Mouse (Mus musculus) cerebellum, adult 9-11 months (tissue): ENCODE measurements around the gene Scfd2.

Source experiments
- DNase-seq: peaks from one replicate; pipeline ENCODE4 v3.0.0; 2022

Scfd2 gene

DNA sequence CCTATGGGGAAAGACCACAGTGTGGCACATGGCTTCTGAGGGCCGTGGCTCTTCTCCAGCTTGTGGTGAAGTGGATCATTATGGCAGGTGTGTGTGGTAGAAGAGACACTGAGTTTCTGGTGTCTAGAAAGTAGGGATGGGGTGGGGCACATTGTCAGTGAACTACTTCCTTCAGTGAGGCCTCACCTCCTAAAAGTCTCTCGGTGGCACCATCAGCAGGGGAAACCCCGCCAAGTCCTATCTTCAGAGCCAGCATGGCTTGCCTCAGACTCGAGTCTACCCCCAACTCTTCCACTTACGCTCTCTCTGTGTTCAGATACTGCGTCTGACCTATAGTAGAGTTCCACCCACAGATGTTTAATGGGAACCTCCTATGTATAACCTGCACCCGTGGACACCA, 297.8 kb downstream of the Scfd2 start:
- DNase-seq, result no peak

DNA sequence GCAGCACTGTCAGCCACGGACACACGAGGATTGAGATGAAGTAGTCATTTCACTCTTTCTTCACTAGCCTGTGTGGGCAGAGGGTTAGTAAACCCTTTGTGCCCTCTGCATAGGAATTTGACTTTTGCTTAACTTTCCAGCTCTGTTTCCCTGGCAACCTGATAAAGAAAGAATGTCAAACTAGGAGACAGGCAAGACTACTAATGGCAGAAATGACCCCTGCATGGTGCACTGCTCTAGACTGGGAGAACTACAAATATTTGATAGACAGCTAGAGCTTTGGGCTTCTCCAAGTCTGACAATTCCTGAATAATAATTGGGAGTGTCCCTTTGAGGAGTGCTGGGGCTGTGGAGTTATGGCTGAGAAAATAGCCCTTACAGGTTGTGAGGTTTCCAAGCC, 301.0 kb downstream of the Scfd2 start:
- no peak for DNase-seq

DNA sequence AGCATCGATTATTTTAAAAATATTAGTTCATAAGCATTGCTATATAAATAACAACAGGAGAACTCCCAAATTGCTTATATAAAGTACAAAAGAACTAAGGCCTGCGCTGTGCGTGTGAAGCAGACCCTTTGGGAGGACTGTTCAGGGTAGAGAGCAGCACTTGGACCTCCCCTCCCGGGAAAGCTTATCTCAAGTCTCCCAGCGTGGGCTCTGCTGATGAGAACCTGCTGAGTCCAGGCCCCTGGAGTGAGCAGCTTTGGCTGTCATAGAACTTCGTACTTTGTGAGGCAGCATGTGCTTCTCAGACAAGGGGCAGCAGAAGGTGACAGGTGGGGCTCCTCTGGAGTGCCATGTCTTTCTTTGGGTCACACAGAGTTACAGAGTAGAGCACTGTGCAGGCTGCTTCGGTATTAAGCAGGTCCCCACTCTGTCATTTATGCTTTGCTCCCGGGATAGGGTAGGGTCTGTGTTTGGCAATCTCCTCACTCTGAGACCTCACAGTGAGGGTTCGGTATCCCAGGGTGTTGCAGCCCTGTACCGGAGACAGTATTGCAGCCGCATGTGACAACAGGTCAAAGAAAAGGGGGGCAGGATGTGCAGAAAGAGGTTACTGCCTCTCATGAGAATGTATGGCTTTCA, 301.7 kb downstream of the Scfd2 start:
- DNase-seq, result no peak

- DNase-seq, result no peak
These were observed 302.6 kb downstream of the Scfd2 start for GRCm38 (mm10) chr5:74228938-74229337.

GRCm38 (mm10) chr5:74227352-74227751, 304.2 kb downstream of the Scfd2 start:
- DNase-seq, result no peak

GRCm38 (mm10) chr5:74226183-74226582, 305.4 kb downstream of the Scfd2 start:
- DNase-seq, result no peak

- DNase-seq, result no peak
These were observed 307.1 kb downstream of the Scfd2 start for GRCm38 (mm10) chr5:74224480-74224879.

DNA sequence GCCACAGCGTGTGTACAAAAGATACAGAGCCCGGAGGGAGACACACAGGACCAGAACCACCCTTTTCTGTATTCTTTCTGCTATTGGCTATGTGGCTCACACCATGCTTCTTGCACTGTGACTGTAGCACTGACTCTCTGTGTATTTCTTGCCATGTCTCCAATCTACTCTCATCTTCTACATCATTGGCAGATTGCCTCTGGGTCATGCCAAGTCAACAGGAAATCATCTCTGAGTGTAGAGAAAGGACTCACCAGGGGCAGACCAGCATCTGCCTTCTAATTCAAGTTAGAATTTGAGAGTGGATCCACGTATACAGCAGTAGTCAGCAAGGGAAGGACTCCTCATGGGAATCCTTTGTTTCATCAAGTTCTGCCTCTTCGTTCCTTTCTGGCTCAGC, 308.9 kb downstream of the Scfd2 start:
- DNase-seq, result no peak

GRCm38 (mm10) chr5:74218524-74218923, 313.0 kb downstream of the Scfd2 start:
- DNase-seq, result no peak

DNA sequence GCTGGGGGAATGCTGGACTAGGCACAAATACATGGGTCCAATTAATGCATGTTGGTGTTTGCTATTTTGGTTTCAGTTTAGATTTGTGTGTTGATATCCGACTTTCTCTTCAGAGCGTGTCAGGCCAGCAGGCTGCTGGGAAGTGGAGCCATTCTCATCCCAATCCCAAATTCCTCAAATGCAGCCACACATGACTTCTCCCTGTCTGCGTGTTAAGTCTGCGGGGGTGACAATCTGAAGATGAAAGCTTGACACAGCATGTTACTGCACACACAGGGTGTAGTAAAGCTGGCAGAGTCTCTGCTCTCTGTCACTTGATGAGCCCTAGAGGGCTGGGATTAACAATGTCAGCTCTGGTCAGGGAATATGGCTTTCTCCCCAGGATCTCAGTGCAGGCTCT, 316.4 kb downstream of the Scfd2 start:
- DNase-seq, result no peak

- no peak for DNase-seq
These were observed 317.0 kb downstream of the Scfd2 start for GRCm38 (mm10) chr5:74214501-74215110.

DNA sequence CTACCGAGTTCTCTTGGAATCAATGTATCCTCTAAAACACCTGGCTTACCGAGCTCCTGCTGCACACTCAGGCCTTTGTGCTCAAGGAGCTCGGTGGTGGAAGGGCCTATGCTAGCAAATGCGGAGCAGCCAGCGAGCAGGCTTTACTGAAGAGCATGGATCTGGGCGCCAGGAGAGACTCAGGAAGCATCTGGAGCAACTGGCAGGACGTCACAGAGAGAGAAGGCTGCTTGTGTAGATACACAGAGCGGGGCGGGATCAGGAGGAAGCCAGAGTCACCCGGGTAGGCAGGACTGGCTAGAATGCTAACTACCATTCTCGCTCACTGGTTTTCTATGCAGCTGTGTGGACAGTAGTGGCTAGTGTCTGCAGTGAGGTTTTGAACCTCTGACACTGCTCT, 320.2 kb downstream of the Scfd2 start:
- no peak for DNase-seq

- peak; percentile 48 for DNase-seq
These were observed 321.9 kb downstream of the Scfd2 start for GRCm38 (mm10) chr5:74209640-74210039.

GRCm38 (mm10) chr5:74208438-74208837, 323.1 kb downstream of the Scfd2 start:
- no peak for DNase-seq

DNA sequence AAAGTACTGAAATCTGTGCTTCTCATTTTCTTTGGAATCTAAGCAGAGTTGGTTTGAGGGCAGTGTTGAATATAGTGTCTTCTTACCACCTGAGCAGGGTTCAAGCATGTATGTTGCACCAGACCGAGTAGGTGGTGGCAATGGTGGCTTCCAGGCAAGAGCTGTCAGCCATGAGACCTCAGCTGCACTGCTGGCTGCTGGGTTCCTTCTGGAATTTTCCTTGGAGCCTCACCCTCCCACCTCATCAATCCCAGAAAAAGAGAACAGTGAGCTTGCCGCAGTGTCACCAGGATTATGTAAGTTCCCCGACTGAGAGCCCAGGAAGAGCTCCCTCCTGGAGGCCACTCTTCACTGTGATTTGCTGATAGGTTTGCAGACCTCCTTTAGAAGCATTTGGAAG, 324.4 kb downstream of the Scfd2 start:
- no peak for DNase-seq

DNA sequence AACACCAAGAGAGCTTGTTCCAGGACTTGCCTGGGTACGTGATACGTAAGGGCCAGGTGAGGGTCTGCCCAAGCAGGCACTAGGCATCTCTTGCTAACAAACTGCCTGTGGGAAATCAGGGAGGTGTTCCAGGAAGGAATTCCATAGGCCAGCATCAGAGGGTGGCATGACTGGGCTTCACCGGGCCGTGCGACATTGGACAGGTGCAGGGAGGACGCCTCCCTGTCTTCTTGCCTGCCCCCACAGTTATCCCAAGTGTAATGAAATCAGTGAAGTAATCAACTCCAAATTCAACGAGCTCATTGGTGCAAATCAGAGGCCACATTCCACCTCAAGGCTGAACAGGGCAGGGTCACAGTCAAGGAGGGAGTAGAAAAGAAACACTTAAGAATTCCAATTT, 324.9 kb downstream of the Scfd2 start:
- DNase-seq, result no peak

- DNase-seq, result no peak
These were observed 325.5 kb downstream of the Scfd2 start for GRCm38 (mm10) chr5:74206038-74206437.

- no peak for DNase-seq
These were observed 326.1 kb downstream of the Scfd2 start for GRCm38 (mm10) chr5:74205509-74205908.

DNA sequence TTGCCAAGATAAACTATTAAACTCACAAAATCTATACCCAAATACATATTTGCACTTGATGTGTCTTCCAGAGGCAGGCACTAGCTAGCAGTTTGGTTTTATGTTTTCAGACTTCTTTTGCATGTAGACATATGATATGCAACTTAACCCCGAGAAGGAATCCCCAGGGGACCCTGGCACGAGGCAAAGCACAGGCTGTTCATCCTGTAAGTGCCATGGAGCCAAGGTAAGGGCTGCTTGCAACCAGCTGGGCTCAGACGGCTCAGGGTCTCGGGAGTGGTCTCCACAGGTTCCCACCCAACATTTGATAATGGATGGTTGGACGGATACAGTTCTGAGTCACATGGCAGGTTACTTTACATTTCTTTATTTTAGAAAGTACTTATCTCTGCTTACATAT, 327.1 kb downstream of the Scfd2 start:
- DNase-seq, result no peak

DNA sequence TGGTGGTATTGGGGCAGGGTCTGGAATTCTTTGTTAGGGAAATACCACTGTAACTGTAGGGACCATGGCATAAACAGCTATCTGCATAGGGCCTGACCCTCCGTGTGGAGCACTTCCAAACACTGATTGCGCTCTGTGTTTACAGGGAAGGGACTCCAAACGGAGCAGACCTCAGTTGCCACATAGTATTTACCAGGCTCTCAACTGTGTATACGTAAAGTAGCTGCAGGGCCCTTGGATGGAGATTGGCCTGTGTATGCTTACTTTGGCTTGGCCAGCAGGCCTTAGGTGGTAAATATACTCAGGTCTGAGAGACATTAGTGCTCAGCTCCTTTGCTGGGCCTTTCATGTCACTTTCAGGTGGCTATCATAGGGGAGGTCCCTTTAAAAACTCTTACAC, 329.0 kb downstream of the Scfd2 start:
- DNase-seq, result no peak

DNA sequence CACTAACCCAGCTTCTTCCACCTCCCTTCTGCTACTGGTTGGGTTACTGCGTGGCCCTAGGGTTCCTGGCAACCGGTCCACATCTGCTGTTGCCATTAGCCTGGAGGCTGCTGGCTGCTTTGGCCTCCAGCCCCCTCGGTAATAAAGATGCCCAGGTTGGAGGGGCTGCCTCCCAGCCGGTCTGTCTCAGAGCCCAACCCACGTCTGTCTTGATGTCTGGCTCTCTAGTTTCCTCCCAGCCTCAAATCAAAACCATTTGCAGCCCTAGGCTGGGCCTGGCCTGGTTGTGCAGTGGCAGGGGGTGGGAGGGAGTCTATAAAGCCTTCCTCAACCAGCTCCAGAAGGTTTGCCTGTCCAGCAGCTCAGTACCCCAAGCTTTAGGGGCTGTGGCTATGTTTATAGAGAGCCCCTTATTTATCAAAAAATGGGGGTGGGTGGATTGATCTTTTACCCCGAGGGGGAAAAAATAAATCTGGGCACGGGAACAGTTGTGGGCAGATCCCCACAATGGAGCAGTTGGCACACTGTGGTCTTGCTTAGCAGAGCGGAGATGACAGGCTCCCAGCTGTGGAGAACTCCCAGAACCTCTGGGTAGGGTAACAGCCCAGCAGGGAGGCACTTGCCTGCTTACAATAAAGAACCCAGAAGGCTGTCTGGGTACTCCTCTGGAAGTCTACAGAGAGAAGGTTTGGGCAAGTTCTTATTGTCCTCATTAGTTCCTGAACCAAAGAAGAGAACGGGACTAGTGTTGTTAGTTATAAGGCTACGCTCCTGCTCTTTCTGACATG, 329.8 kb downstream of the Scfd2 start:
- no peak for DNase-seq

- no peak for DNase-seq
These were observed 331.1 kb downstream of the Scfd2 start for GRCm38 (mm10) chr5:74200481-74200880.

GRCm38 (mm10) chr5:74199793-74200192, 331.8 kb downstream of the Scfd2 start:
- no peak for DNase-seq

DNA sequence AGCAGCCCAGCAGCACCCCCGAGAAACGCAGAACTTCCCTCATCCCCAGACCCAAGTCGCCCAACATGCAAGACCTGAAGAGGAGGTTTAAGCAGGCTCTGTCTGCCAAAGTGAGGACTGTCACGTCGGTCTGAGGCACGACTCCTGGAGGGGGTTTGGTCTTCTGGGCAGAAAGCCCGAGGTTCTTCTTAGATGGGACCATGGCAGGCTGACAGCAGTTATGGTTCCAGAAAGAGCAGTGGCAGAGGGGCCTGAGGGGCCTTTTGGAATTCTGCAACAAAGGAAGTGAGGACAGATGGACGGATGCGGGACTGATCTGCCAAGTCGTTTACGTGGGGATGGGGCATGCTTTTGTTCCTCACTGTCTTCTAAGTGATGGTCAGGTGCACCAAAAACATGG, 333.1 kb downstream of the Scfd2 start:
- no peak for DNase-seq
